Mouse (Mus musculus) lung, postnatal 0 days (tissue): ENCODE data around the gene Trappc4. TPM values are rescaled to one million over a fixed set of nuclear protein-coding genes. Genes with fewer than 3 reads are reported as not detected.

ENCODE experiments used
- ATAC-seq: fragments of 200-750 bp; cut with Nextera tagmentation; 2 replicates; pipeline ENCODE4 v1.8.0; 2017; ENCODE audit warnings: moderate library complexity
- DNase-seq: peaks from one replicate; pipeline ENCODE4 v3.0.0-alpha.2; 2016; ENCODE audit warnings: low spot score
- H3K27ac ChIP-seq: fragments of 300-500 bp; sonication (generic); 2 replicates; pipeline ENCODE4 v1.5.1; 2014; ENCODE audit warnings: antibody characterized with exemption, mild to moderate bottlenecking, low read length, mixed read lengths
- H3K27me3 ChIP-seq: fragments of 300-500 bp; sonication (generic); replicated peaks from 2 replicates; pipeline ENCODE4 v1.6.1; 2014; ENCODE audit warnings: low read length, mixed read lengths; ENCODE audit not compliant: insufficient read depth
- H3K36me3 ChIP-seq: fragments of 300-500 bp; sonication (generic); 2 replicates; pipeline ENCODE4 v1.6.1; 2014; ENCODE audit warnings: low read length, mixed read lengths; ENCODE audit not compliant: insufficient read depth
- H3K4me1 ChIP-seq: fragments of 300-500 bp; sonication (generic); 2 replicates; pipeline ENCODE4 v1.6.1; 2014; ENCODE audit warnings: antibody characterized with exemption, low read depth, low read length, mixed read lengths; ENCODE audit not compliant: insufficient read depth
- H3K4me2 ChIP-seq: fragments of 300-500 bp; sonication (generic); replicated peaks from 2 replicates; pipeline ENCODE4 v1.6.1; 2014; ENCODE audit warnings: low read depth, mild to moderate bottlenecking, low read length, moderate library complexity, mixed read lengths
- H3K4me3 ChIP-seq: fragments of 300-500 bp; sonication (generic); 2 replicates; pipeline ENCODE4 v1.5.1; 2014; ENCODE audit warnings: low read depth, low read length
- H3K9ac ChIP-seq: fragments of 300-500 bp; sonication (generic); replicated peaks from 2 replicates; pipeline ENCODE4 v1.6.1; 2014; ENCODE audit warnings: low read depth, mild to moderate bottlenecking
- H3K9me3 ChIP-seq: fragments of 300-500 bp; sonication (generic); 2 replicates; pipeline ENCODE4 v1.6.1; 2016; ENCODE audit warnings: low read length, mixed read lengths
- CTCF ChIP-seq: IDR thresholded peaks from 2 replicates; pipeline ENCODE4 v1.5.1; 2016; ENCODE audit warnings: antibody characterized with exemption, mild to moderate bottlenecking
- EP300 ChIP-seq: IDR thresholded peaks from 2 replicates; pipeline ENCODE4 v1.6.1; 2016; ENCODE audit warnings: antibody characterized with exemption, mild to moderate bottlenecking, control low read depth
- WGBS: fragments of 180-500 bp; shearing (Covaris S2); extraction: QIAGEN DNeasy Blood & Tissue Kit; methylation state at CpG from one replicate; pipeline ENCODE4 v1.1.7; 2014; 5-methylcytosine and 5-hydroxymethylcytosine counted together
- polyA plus RNA-seq: library from polyadenylated mRNA; unstranded; fragments of >200 nt; fragmentation: Nextera tagmentation; extraction: Ambion mirVana; gene quantifications from 2 replicates; pipeline ENCODE4 v1.2.1, GENCODE M21; 2015

Trappc4 gene
- polyA plus RNA-seq, 1 experiment from 2014 or later, result 136 TPM

DNA sequence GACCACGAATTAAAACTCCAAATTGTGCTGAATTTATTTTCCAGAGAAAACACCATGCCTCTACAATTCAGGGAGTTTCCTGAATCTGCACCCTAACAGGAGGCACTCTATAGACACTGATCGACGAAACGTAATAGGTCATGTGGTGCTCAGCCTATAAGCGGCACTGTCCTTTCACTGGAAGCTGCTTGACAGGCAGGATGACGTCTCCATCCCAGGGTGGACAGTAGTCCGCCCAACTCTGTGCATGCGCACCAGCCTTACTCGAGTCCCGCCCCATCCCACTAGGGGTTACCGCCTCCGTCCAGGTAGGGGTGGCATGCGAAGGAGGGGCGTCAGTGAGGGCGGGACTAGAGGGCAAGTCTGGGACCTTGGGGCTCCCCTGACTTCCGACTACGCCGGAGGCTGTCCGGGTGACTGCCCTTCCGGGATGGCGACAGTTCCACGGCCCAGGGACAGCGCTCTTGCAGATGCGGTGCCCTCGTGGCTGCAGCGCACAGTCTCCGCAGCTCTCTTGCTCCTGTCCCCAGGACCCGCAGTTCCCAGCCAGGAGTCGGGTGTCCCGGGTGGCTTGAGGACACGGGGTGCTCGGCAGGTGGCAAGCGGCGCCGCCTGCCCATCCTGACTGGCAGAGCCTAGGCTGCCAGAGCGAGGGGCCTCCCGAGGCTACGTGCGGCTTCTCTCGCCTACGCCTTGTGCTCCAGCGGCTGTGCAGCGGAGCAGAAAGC, 10.6 kb downstream of the Trappc4 start, which contains the start of gene Slc37a4:
Slc37a4 (plus strand) TSS at position 169 of the 728 bp plus-strand sequence.
- peak within 1 kb of the TSS; percentile 85 for H3K4me2 ChIP-seq
- peak within 1 kb of the TSS; percentile 80 for H3K27ac ChIP-seq
- H3K36me3 ChIP-seq, result 0 out of 2 replicates have a peak, but pooled peaks cover 5% of the 10 kb centered on the region
- H3K9me3 ChIP-seq, result no peaks in the 10 kb centered on the region
- WGBS, result under 1% methylated on average over 43 of the region's 43 CpGs
- DNase-seq, result peak; percentile 98
- peak within 1 kb of the TSS; percentile 67 for H3K4me3 ChIP-seq
- H3K4me1 ChIP-seq, result 0 out of 2 replicates have a peak, but pooled peaks cover 6% of the 10 kb centered on the region
- no peaks in the 10 kb centered on the region for H3K27me3 ChIP-seq
- H3K9ac ChIP-seq, result peak within 1 kb of the TSS; percentile 46
- peak; percentile 99 for ATAC-seq
- TF ChIP-seq EP300 (0 out of 2 replicates have a peak, but pooled peaks have one; percentile 26), CTCF (peak; percentile 39; the same call in 1 of the 2 replicates)

DNA sequence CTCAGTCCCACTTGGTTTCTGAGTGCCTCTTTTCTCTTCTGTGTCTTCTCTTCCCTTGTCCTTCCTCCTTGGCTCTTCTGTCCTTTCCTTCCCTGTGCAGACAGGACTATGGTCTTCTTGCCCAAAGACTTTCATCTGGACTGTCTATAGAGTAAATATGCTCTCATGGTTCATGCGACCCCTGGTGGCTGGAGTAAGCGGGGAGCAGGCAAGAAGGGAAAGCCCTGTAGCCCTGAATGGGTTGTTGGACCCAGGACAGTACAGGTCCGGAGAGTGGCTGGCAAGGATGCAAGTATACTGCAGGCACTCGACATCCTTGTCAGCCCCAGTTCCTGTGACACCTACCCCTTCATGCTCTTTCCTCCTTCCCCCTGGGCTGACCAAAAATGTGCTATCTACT, 15.9 kb downstream of the Trappc4 start:
- WGBS, result 30% methylated on average over 4 of the region's 4 CpGs

DNA sequence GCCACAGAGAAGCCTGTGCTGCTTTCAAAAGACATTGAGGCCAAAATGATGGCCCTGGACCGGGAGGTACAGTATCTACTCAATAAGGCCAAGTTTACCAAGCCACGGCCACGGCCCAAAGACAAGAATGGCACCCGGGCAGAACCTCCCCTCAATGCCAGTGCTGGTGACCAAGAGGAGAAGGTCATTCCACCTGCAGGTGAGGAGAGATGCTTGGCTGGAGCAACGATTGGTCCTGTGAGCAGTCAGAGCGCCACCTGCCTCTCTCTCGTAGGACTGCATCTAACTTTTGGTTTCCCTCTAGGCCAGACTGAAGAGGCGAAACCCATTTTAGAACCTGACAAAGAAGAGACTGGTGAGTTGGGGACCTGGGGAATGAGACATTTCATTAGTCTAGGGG, 18.1 kb downstream of the Trappc4 start:
- Histone ChIP-seq H3K27me3 (no peaks in the 10 kb centered on the region), H3K4me2 (no peak overlapping the region), H3K27ac (no peak overlapping the region), H3K36me3 (peaks cover 42% of the 10 kb centered on the region), H3K4me3 (no peak overlapping the region), H3K4me1 (no peaks in the 10 kb centered on the region), H3K9ac (no peak overlapping the region), H3K9me3 (no peaks in the 10 kb centered on the region)
- ATAC-seq, result 0 out of 2 replicates have a peak, but pooled peaks have one; percentile 26
- WGBS, result 58% methylated on average over 8 of the region's 8 CpGs
- peak; percentile 81 for TF ChIP-seq CTCF
- TF ChIP-seq EP300, result no peak
- peak; percentile 68 for DNase-seq

More for the DNA sequence above, 15.9 kb downstream of the Trappc4 start:
- Histone ChIP-seq H3K9ac (no peak overlapping the region), H3K4me1 (0 out of 2 replicates have a peak, but pooled peaks cover 2% of the 10 kb centered on the region), H3K4me2 (no peak overlapping the region), H3K27ac (no peak overlapping the region), H3K27me3 (no peaks in the 10 kb centered on the region), H3K4me3 (no peak overlapping the region), H3K9me3 (no peaks in the 10 kb centered on the region), H3K36me3 (peaks cover 23% of the 10 kb centered on the region; the same call in 1 of the 2 replicates)
- TF ChIP-seq EP300 (no peak), CTCF (peak; percentile 91)
- DNase-seq, result peak; percentile 72
- peak; percentile 73 for ATAC-seq

DNA sequence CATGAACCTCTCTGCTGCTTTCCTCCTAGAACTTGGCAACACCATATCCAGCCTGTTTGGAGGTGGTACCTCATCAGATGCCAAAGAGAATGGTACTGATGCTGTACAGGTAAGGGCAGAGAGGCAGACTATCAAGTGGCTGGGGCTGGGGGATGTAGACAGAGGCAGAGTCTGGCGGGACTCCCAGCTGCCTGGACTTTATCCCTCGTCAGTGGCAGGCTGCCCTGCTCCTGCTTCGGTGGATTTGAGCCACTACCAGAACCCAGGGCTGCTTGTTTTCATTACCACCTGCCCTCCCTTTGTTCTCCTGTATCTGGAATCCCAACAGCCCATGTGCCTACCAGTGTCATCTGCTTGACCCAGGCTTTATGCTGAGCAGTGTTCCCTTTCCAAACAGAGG, 20.2 kb downstream of the Trappc4 start:
- TF ChIP-seq EP300 (no peak), CTCF (no peak)
- Histone ChIP-seq H3K4me1 (no peaks in the 10 kb centered on the region), H3K36me3 (peaks cover 58% of the 10 kb centered on the region)

DNA sequence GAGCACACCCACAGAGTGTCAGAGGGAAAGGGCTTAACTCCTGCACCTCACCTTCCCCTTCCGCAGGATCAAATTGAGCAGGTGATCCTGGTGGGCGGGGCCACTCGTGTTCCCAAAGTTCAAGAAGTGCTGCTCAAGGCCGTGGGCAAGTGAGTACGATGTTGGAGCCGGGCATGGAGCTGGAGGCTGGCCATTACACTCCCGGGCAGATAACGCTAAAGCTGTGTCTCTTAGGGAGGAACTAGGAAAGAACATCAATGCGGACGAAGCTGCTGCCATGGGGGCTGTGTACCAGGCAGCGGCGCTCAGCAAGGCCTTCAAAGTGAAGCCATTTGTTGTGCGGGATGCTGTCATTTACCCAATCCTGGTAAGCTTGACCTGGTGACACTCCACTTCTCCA, 22.8 kb downstream of the Trappc4 start:
- Histone ChIP-seq H3K4me3 (no peak overlapping the region), H3K36me3 (peaks cover 54% of the 10 kb centered on the region), H3K27me3 (no peaks in the 10 kb centered on the region), H3K4me1 (peaks cover 4% of the 10 kb centered on the region; the same call in 1 of the 2 replicates), H3K9ac (no peak overlapping the region), H3K9me3 (no peaks in the 10 kb centered on the region), H3K27ac (no peak overlapping the region), H3K4me2 (no peak overlapping the region)
- WGBS, result 87% methylated on average over 13 of the region's 13 CpGs
- no peak for DNase-seq
- TF ChIP-seq EP300, result no peak
- no peak for TF ChIP-seq CTCF
- no peak for ATAC-seq

More for the DNA sequence above, 20.2 kb downstream of the Trappc4 start:
- H3K4me2 ChIP-seq, result no peak overlapping the region
- WGBS, result 72% methylated on average over 3 of the region's 3 CpGs
- H3K4me3 ChIP-seq, result no peak overlapping the region
- no peak overlapping the region for H3K9ac ChIP-seq
- no peak overlapping the region for H3K27ac ChIP-seq
- no peaks in the 10 kb centered on the region for H3K9me3 ChIP-seq
- DNase-seq, result no peak
- no peaks in the 10 kb centered on the region for H3K27me3 ChIP-seq
- ATAC-seq, result no peak

DNA sequence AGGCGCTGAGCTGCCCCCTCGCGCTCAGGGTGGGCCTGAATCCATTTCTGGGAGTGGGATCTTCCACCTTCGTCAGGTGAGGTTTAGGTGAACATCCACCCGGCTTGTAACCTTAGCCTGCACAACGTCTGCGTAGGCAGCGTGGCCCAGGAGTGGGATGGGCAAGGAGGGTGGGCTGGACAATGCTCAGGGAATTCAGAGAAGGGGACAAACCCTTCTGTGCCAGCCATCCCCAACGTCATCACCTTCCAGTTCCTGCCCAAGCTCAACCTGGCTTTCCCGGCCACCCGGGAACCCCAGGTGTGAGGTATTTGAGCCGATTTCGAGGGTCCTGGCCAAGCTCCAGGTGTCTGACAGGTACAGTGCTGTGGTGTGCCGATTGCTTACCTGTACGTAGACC, 27.5 kb downstream of the Trappc4 start:
- Histone ChIP-seq H3K36me3 (peaks cover 20% of the 10 kb centered on the region; the same call in 1 of the 2 replicates), H3K4me1 (peaks cover 4% of the 10 kb centered on the region), H3K27me3 (no peaks in the 10 kb centered on the region), H3K9ac (peak overlapping the region; percentile 70), H3K9me3 (no peaks in the 10 kb centered on the region), H3K27ac (peak overlapping the region; percentile 75), H3K4me2 (peak overlapping the region; percentile 93), H3K4me3 (peak overlapping the region; percentile 70)
- ATAC-seq, result peak; percentile 4
- TF ChIP-seq CTCF, result no peak
- TF ChIP-seq EP300, result no peak
- WGBS, result 3% methylated on average over 14 of the region's 15 CpGs
- DNase-seq, result peak; percentile 14
